Mouse (Mus musculus) right cerebral cortex, postnatal 14 days (tissue): Measurements from ENCODE around the gene Tmem91.
"Not testable (repeated sequence)": the region's sequence is repeated elsewhere in the genome, so short reads cannot be mapped to it uniquely, and the experiment has no call there.

ENCODE experiments used
- DNase-seq: peaks from one replicate; pipeline ENCODE4 v3.0.0; 2022

Tmem91 gene

DNA sequence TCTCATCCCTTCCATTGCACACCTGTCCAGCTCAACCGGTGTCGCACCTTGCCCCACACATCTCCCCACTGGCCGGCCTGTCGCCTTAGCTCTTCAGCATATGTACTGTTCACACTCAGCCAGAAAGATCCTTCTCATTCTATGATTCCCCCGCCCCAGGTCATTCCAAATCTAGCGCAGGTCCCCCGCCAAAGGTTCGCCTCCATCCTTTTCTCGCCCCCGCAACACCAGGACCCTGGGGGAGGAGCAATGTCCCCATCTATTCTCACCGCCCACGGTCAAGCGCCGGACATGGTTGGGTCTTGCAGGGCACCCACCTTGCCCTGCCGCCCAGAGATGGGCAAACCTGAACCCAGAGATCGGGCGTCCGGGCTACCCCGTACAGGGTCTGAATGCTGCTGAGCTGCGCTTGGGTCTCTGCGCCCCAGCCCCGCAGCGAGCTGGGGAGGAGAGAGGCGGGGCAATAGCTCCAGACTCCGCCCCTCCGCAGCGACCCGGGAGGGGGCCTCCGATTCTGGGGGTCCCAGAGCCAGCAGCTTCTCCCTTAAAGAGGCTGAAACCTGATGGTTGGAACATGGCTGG is at the start of gene Tmem91:
Gene Tmem91 (minus strand): TSS at position 448 of the 582 bp plus-strand sequence.
- no peak for DNase-seq

DNA sequence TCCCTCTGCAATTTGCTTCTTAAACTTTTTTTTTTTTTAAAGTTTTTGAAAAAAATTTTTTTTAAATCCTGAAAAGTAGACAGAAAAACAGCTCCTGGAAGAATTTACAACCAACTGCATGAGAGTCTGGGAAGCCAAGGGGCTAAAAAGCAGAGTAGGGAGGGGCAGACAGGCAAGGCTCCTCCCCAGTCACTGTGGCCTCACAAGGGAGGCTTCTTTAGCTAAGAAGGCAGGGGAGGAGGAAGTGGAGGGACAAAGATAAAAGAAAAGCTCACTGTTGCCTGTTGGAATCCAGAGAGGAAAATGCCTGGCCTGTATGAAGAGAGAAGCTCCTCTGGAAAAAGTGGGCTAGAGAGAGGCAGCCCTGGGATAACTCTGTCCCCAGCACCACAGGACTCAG is 46.8 kb upstream of the Tmem91 start:
- DNase-seq = not testable (repeated sequence)

DNA sequence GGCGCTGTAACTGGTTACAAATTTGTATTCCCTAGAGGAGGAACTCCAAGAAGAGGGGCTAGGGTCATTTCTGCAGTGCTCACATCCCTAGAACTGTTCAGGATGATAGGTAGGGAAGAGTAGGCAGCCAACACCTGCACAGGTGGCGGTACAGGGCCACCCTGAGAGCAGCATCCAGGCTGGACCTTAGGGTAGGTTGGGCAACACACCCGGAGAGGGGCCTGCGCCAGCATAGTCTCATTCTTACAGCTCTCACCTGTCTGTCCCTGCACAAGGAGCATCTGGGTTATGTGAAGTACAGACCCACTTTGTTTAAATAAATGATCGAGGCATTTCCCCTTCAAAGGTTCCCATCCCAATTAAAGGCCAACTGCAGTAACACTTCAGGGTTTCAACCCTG is 45.8 kb upstream of the Tmem91 start:
- no peak for DNase-seq

DNA sequence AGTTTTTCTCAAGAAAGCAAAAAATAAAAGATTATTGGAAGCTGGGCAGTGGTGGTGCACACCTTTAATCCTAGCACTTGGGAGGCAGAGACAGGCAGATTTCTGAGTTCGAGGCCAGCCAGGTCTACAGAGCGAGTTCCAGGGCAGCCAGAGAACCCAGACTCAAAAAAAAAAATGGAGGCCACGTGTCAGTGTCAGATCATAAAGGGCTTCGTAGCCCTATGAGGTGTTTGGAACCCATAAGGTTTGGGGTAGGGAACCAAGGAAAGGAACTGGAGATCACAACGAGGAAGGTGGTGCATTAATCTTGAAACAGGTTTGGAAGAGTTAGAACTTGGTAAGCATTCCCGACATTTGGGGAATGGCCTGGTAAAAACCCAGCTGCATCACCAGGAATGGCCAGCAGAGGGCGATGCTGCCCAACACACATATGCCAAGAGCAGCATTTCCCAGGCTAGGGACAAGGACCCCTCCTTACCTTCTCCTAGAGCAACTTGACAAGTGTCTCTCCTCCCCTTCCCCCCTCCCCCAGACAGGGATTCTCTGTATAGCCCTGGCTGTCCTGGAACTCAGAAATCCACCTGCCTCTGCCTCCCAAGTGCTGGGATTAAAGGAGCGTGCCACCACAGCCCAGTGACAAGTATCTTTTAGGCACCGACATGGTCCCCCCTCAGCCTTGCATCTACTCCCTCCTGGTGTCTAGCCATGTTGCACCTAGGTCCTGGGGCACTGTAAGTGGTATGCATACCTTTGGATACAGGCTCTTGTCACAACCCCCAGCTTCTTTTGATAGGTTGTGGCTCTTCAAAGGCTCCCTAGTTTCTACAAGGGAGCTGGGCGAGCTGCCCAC is 45.0 kb upstream of the Tmem91 start:
- DNase-seq = peak; percentile 76

DNA sequence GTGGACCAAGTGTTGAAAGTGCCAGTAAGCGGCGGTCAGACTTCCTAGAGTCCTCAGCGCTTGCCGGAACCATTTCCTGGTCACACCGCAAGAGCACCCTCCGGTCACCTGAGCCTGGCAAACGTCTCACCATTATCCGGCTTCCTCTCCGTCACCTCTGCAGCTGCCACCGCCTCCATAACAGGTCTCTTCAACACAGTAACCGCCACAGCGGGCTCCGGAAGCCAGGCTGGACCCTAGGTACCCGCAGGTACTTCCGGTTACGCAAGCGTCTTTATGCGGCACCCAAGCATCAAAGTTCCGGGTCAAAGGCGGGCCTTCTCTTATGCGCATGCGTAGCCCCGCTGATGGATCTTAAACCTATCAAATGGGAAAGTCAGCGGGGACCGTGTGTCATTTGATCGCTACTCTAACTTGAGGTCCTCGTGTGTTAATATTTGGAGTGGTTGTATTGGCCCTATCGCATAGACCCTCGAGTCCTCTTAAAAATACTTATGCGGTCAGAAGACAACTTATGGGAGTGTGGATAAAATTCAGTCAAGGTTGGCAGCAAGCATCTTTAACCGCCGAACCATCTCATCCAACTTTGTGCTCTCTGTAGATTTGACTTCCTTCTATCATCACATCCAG is 43.9 kb upstream of the Tmem91 start, which contains the start of gene Ccdc97:
Gene Ccdc97 (minus strand): TSS at position 301 of the 630 bp plus-strand sequence.
- DNase-seq = peak; percentile 92

DNA sequence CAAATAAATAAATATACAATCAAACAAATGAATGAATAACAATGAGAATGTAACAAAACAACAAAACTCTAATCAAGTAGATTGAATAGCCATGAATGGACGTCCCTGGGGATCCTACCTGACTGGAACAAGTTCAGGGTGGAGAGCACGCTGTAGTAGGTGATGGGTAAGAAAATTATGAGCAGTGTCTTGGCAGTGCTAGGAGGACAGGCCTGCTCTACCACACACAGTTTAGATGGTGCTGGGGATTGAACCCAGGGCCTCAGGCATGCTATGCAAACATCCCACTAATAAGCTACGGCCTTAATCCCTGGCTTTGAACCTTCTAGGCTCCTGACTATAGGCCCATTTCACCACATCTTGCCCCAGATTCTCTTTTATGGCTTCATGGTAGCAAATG is 42.5 kb upstream of the Tmem91 start:
- DNase-seq = no peak

DNA sequence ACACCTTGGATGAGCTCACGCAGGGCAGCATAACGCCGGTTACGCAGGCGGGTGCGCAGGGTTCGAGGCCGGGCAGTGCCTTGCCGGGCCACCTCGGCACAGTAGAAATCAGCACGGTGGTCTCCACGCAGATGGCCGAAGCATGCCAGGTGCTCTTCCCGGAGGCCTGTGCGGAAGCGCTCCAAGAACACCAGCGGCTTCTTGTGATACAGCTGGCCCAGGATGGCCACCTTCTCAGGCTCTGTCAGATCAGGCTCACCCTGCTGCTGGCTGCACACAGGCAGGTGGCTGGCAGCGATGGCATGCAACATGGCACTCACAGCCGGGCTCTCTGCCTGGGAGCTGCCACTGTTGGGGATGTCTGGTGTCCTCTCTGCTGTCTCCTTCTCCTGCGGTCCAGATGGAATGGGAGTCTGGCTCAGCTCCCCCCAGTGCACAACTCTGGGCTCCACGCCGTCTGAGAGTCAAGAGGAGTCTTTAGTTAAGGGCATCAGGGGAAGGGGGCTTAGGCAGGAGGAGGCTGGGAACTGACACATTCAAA is 40.8 kb upstream of the Tmem91 start:
- no peak for DNase-seq

DNA sequence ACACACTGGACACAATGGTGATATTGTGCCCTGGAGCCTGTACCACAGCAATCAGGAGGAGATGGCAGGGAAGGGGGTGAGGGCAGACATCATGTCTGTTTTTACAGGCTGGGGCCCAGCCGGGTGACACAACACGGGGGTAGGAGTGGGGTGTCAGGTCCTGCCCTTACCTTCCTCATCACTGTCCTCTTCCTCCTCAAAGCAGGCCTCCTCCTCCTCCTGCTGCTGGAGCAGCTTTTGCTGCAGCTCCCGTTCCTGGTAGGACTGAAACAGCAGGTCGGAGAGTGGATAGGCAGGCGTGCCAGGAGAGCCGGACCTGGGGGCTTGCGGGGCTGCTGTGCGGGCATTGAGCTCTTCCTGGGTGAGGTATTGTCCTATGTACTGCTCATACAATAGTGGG is 39.6 kb upstream of the Tmem91 start:
- DNase-seq = no peak

DNA sequence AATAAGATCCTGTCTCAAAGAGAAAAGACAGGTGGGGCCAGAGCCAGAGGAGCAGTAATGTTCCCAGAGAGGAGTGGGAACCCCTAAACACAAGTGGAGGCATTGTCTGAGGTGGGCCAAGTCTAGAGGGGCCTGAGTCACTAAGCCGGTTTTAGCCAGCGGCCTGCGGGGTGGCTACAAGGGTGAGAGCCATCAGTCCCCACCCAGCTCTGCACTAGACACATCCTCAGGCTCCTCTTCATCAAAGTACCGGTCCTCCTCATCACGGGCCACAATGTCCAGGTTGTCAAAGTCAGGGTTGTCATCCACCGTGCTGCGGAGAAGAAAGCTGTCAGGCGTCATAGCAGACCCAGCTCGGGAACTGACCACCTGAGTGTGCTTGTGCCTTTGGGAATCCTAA is 37.8 kb upstream of the Tmem91 start:
- no peak for DNase-seq

DNA sequence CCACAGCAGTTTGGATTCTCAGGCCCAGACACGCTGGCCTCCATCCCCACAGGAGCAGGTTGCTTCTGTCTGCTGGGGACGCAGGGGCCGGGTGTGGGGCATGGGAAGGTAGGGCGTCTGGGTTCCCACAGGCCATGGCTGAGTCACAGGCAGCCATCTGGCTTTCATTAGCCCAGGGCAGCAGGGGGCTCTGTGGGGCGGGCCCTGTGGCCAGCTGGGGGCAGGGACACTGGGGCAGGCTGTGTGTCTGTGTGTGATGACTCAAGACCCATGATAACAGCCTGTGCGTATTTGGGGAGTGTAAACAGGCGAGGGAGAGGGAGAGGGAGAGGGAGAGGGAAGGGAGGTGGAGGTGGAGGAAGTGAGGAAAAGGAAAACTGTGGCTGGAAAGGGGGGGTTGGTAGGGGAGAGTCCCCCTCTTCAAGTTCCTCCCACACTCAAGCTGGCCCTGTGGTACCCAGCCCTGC is 36.8 kb upstream of the Tmem91 start:
- no peak for DNase-seq

DNA sequence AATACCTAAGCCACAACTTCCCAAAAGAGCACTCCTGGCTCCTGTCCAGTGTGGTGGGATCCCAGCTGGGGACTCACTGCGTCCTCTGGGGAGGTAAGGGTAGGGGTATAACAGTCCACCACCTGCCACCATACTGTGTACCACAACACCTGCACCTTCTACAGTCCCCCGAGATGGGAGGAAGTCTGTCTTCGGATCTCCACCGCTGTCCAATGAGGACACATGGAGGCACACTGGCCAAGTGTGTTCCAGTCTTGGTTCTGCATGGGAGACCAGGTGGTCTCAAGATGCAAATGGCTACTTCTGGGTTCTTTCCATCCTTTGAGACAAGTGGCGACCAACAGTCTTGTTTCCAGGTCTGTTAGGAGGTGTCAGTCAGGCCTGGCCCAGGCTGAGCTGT is 36.2 kb upstream of the Tmem91 start:
- DNase-seq = no peak

DNA sequence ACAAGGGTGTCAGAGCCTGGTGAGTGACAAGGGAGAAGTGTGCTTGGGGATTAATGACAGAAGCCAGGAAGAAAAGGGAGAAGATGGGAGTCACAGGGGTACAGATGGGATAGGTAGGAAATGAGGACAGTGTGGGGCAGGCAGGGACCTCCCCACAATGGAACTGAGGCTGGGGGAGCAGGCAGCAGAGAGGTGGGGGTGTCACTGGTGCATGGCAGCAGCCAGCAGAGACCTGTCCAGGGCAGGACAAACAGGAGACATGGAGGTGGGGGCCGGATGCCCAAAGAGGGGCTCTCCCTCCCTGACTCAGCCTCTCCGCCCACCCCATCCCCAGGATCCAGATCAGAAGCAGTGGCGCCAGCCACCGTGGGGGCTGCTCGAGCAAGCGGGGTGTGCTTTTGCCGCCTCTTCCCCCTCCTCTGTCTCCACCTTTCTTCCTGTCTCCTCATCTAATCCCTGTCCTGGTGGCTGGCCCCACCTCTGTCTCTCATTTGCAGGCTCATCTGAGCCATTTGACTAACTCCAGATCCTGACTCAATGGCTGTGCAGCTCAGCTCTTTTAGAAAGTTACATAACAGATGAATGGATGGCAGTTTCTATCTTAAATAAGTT is 35.7 kb upstream of the Tmem91 start:
- DNase-seq = peak; percentile 19

DNA sequence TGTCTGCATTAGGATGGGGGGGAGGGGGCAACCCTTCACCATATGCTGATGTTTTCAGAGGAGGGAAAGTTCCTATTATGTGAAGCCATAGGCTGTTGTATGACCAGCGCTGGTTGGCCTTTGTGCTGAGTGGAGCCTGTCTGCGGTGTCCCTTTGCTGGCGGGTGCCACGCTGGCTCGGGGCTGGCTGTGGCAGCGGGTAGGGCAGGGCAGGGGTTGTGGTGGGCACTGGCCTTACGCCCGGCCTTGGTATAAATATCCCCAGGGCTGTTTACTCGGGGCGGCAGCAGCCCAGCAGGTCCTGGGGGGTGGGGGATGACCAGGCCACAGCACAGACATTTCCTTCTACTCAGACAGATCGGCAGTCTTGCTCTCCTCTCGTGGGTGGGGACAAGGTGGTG is 35.0 kb upstream of the Tmem91 start:
- DNase-seq = no peak

DNA sequence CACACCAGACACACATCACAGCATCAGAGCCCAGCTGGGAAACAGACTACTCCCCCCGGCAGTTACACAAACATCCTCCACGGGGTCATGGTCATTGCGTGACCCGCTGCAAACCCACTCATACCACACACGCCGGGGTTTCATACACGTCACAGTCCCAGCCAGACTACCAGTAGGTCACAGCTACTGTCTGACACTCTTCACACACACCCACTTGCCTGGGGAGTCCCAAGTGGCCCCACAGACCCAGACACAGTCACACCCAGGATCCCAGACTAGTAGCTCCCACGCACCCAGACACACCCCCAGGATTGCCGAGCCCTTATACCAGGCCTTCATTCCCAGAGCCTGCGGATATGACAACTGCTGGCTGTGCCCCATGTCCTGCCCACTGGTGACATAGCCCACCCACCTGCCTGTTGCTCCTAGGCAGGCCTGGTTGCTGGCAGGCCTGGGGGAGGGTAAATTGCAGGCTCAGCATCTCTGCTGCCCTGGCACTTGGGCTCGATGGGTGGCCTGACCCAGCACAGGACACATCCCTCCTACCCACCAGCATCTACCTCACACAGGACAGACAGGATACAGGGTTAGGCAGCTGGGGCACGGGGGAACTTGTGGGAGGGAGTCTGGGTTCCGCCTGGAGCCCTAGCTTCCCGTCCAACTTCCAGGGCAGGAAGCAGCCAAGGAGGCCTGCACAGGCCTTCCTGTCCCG is 32.8 kb upstream of the Tmem91 start:
- no peak for DNase-seq

DNA sequence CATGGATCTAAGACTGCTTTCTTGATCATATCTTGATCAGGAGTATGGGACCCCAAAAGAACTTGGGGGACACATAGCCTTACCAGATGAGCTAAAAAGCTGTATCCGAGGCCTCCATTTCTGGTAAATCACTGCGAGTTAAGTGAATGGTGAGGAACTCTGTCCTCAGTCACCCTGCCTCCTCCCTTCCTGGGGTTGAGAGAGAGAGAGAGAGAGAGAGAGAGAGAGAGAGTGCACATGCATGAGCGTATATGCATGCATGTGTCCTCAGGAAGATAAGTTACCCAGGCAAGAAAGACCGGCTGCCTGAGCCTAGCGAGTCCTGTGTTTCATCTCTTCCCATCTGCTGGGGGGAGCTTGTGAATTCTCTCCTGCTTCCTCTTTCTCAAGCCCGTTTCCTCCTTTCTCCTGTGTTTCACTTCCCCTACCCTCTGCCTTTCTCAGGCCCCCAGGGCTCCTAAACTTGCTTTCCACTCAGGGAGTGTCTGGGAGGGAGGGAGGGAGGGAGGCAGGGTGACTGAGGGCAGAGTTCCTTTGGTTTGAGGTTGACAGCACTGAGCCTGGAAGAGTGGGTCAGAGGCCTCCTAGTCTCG is 31.7 kb upstream of the Tmem91 start:
- DNase-seq = no peak

DNA sequence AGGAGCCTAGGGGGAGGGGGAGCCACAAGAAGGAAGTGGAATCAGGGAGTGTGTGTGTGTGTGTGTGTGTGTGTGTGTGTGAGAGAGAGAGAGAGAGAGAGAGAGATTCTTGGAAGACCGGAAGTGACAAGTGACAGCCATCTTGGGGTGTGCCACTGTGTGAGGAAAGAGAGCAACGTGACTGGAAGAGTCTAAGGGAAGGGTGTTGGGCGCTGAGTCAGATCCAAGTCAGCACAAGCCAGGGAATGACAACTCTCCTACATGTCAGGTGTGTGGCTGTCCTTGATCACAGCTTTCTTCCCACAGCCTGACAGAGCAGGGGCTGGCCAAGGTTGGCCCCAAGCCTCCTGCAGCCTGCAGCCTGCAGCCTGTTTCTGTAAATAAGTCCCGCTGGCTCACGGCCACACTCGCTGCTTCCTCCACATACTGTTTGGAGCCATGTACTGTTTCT is 30.9 kb upstream of the Tmem91 start:
- DNase-seq = no peak

DNA sequence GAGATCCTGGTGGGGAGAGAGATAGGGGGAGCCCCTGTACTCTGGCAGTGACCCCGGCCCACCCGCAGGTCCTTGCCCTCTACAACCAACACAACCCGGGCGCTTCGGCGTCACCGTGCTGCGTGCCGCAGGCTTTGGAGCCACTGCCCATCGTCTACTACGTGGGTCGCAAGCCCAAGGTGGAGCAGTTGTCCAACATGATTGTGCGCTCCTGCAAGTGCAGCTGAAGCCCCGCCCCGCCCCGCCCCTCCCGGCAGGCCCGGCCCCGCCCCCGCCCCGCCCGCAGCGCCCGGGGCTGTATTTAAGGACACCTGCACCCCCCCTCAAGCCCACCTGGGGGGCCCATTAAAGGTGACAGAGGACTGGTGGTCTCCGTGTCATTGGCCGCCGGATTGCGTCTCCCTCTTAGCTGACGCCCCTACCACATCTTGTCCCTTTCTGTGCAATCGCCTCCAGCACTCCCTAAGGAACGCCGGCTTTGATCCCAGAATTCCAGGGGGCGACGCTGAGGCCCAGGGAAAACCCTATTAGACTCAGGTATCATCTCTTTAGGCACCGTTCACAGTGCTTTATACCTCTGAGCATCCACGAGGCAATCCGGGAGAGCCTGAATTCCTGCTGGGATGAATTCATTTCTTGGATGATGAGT is 29.9 kb upstream of the Tmem91 start:
- no peak for DNase-seq

DNA sequence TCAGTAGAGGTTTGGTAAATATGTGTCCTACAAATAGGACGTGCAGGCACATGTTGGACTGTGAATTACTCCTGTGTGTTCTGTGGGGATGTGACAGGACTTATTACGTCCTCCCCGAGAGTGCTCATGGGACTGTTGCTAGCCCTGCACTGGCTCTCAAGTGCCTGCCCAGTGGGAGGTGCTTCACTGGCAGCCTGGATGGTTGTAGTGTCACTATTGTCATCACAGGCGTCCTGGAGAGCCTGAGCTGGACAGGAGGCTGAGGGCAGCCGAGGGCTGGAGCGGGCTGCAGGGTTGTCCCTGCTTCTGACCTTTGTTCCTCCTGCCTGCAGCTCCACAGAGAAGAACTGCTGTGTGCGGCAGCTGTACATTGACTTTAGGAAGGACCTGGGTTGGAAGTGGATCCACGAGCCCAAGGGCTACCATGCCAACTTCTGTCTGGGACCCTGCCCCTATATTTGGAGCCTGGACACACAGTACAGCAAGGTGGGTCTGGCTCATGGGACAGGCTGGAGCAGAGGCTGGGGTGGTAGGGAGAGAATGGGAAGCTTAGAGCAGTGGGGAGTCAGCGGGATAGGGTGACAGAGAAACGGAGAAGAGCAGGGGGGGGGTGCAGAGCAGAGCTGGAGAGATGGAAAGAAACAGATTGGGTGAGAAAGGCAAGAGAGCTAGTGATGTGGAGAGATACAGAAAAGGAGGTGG is 29.0 kb upstream of the Tmem91 start:
- no peak for DNase-seq

DNA sequence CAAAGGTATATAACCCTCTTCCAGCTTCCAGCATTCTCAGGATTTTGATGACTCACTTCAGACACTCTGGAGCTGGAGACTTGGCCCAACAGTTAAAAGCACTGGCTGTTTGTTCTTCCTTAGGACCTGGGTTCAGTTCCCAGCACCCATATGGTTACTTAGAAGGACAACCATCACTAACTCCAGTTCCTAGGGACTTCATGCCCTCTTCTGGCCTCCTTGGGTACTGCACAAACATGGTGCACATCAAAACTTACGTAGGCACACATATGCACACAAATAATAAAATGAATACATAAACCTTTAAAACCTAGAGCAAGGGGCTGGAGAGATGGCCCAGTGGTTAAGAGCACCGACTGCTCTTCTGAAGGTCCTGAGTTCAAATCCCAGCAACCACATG is 27.4 kb upstream of the Tmem91 start:
- DNase-seq = no peak

DNA sequence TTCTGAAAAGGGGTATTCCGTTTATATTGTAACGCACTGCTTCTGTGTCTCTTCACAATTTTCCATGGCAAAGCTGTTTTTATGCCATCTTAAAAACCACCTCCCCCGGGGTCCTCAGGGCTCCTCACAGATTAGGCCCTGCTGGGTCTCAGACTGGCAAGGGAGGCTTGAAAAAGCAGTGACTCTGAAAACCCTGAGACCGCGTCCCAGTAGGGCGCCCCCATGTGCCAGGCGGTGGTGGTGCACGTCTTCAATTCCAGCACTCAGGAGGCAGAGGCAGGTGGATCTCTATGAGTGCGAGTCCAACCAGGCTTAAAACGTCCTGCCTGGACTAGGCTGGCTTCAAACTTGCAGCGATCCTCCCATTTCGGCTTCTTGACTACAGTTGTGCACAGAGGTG is 25.8 kb upstream of the Tmem91 start:
- no peak for DNase-seq

DNA sequence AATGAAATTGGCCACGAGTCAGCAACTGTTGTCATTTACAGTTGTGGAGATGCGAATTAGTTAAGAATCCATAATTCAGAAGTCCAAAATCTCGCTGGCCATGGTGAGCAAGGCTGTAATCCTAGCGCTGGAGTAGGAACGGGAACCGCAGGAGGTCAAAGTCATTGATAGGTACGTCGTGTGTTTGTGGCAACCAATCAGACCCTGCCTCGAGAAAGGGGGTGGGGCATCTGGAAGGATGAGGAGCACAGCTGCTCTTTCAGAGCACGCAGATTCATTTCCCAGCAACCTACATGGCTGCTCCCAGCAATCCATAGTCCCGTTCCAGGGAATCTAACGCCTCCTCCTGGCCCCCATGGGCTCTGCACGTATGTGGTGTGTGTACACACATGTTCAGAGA is 24.9 kb upstream of the Tmem91 start:
- DNase-seq = no peak
